Mouse (Mus musculus) forebrain, embryonic 10.5 days (tissue): ENCODE measurements around the gene Ipp. TPM values are rescaled to one million over a fixed set of nuclear protein-coding genes. Genes with fewer than 3 reads are reported as not detected.

Experiments
- DNase-seq: peaks from one replicate; pipeline ENCODE4 v3.0.0-alpha.2; 2017; ENCODE audit warnings: low spot score; ENCODE audit errors: extremely low spot score
- H3K27ac ChIP-seq: fragments of 300-500 bp; sonication (generic); 2 replicates; pipeline ENCODE4 v1.5.1; 2016; ENCODE audit warnings: mild to moderate bottlenecking
- H3K27me3 ChIP-seq: fragments of 300-500 bp; sonication (generic); 2 replicates; pipeline ENCODE4 v1.6.1; 2016; ENCODE audit warnings: mild to moderate bottlenecking; ENCODE audit not compliant: poor library complexity, severe bottlenecking
- H3K36me3 ChIP-seq: fragments of 300-500 bp; sonication (generic); replicated peaks from 2 replicates; pipeline ENCODE4 v1.6.1; 2016; ENCODE audit warnings: mild to moderate bottlenecking, moderate library complexity
- H3K4me1 ChIP-seq: fragments of 300-500 bp; sonication (generic); 2 replicates; pipeline ENCODE4 v1.6.1; 2016
- H3K4me3 ChIP-seq: fragments of 300-500 bp; sonication (generic); 2 replicates; pipeline ENCODE4 v1.5.1; 2016; ENCODE audit warnings: mild to moderate bottlenecking, moderate library complexity
- H3K9me3 ChIP-seq: fragments of 300-500 bp; sonication (generic); 2 replicates; pipeline ENCODE4 v1.6.1; 2016; ENCODE audit warnings: mild to moderate bottlenecking, moderate library complexity
- WGBS: fragments of 180-500 bp; shearing (Covaris S2); methylation state at CpG from one replicate; pipeline ENCODE4 v1.1.7; 2016; 5-methylcytosine and 5-hydroxymethylcytosine counted together
- polyA plus RNA-seq: library from polyadenylated mRNA; unstranded; fragments of >200 nt; fragmentation: Nextera tagmentation; extraction: Ambion mirVana; gene quantifications from 2 replicates; pipeline ENCODE4 v1.2.1, GENCODE M21; 2016

The Ipp gene
- polyA plus RNA-seq, result 19.7 and 22.9 TPM in 2 replicates

DNA sequence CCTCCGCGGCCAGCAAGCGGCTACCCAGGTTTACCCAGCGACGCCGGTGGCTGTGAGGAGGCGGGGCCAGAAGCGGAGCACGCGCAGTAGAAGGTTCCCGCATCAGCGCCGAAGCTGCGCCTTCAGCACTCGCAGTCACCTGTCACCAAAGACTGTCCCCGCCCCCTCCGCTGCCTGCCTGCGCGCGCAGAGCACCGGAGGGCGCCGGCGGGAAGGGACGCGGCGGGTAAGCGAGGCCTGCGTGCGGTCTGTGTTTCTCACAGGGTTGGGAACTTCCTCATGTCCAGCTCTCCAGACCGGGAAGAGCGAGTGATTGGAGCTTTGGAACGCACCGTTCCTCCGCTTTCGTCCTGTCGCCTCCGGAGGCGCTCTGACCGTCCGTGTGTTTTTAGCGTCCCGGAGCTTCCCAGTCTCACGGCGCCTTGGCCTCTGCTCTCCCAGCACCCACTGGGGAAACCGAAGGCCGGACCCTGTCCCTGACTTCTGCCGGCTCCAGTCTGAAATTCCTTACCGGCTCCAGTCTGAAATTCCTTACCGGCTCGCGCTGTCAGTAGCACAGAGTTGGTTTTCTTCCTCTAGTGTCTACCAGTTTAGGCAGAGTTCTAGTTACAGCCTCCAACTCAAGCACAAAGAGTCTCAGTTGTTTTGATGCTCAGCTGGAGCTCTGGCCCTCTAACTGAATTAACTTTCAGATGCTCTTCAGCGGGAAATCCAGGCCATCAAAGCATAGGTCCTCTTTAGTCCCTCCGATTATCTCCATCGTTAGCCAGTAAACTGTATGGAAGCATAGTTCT, at the start of gene Ipp:
TSS of gene Ipp (plus strand) at position 125 of the 794 bp plus-strand sequence.
- peak; percentile 93 for DNase-seq
- peaks cover 17% of the 10 kb centered on the region for H3K4me1 ChIP-seq
- peak within 1 kb of the TSS; percentile 94 for H3K27ac ChIP-seq
- peaks cover 18% of the 10 kb centered on the region for H3K36me3 ChIP-seq
- H3K4me3 ChIP-seq, result peak within 1 kb of the TSS; percentile 61
- H3K27me3 ChIP-seq, result no peaks in the 10 kb centered on the region
- H3K9me3 ChIP-seq, result no peaks in the 10 kb centered on the region
- under 1% methylated on average over 55 of the region's 55 CpGs for WGBS

DNA sequence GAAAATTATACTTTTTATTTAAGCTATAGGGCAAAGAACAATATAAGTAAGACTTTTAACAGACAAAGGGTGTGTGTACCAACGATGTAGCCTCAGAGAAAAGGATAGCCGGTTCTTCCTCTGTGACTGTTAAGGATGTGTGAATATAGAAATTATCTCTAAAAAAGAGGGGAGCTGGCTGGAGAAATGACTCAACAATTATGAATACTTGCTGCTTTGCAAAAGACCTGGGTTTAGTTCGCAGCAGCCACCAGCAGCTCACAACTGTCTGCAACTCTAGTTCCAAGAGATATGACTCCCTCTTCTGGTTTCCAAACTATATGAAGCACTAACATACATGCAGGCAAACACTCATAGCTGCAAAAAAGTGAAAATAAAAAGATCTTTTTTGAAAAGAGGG, 45.4 kb upstream of the Ipp start:
- Histone ChIP-seq H3K9me3 (no peaks in the 10 kb centered on the region), H3K36me3 (no peaks in the 10 kb centered on the region), H3K27ac (no peak overlapping the region), H3K4me3 (peak overlapping the region; percentile 97; the same call in 1 of the 2 replicates), H3K4me1 (peaks cover 27% of the 10 kb centered on the region), H3K27me3 (no peaks in the 10 kb centered on the region)
- WGBS, result 97% methylated on average over 3 of the region's 3 CpGs
- no peak for DNase-seq

DNA sequence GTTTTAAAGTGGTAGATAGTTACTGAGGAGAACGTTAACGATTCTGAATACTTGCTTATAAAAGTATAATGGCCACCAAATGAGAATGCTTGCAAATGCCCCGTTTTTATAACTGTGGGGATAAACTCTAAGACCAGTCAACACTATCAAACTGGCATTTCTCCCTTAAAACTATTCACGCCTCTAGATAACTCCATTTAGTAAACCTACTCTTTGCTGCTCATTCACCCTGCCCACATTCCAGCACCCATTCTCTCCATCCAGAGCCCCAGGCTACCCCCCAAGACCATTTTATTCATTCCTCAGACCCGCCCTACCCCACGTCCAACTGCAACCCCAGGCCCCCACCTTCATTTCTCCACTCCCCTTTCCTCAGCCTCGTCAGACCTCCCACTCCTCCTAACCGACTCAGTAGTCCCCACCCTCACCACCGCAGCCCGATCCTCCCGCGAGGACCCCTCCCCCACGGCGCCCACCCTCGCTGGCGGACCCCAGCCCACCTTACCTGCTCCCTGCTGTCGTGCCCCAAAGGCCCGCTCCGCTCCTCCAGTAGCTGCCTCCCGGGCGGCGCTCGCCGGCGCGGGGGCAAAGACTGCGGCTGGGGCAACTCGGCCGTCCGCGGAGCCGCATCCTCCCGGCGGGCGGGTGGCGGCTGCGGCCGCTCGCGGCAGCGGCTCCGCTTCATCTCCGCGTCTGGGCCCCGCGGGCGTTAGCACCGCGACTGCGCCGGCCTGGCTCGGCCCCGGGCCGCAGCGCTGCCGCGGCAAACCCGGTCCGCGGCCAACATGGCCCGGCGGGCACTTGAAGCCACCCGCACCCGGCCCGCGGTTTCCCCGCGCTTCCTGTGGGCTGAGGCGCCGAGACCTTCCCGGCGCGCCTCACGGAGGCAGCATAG, 43.9 kb upstream of the Ipp start:
- peak; percentile 68 for DNase-seq
- Histone ChIP-seq H3K4me1 (peaks cover 27% of the 10 kb centered on the region), H3K27ac (peak overlapping the region; percentile 96), H3K4me3 (peak overlapping the region; percentile 97), H3K27me3 (no peaks in the 10 kb centered on the region), H3K36me3 (no peaks in the 10 kb centered on the region), H3K9me3 (no peaks in the 10 kb centered on the region)
- WGBS, result 1% methylated on average over 74 of the region's 74 CpGs

GRCm38 (mm10) chr4:116464126-116464981, 43.0 kb upstream of the Ipp start, which contains the start of gene Mast2:
Gene Mast2 (minus strand): TSS chr4:116464183.
- H3K36me3 ChIP-seq, result no peaks in the 10 kb centered on the region
- 4% methylated on average over 68 of the region's 68 CpGs for WGBS
- peaks cover 27% of the 10 kb centered on the region for H3K4me1 ChIP-seq

GRCm38 (mm10) chr4:116481322-116481721, 26.0 kb upstream of the Ipp start:
- Histone ChIP-seq H3K27me3 (no peaks in the 10 kb centered on the region), H3K4me3 (no peak overlapping the region), H3K4me1 (no peaks in the 10 kb centered on the region), H3K27ac (no peak overlapping the region), H3K36me3 (no peaks in the 10 kb centered on the region), H3K9me3 (no peaks in the 10 kb centered on the region)
- DNase-seq, result no peak
- WGBS, result 76% methylated on average over 2 of the region's 2 CpGs

More at GRCm38 (mm10) chr4:116464126-116464981, 43.0 kb upstream of the Ipp start, which contains the start of gene Mast2:
- peak; percentile 72 for DNase-seq
- Histone ChIP-seq H3K4me3 (peak within 1 kb of the TSS; percentile 97), H3K27me3 (no peaks in the 10 kb centered on the region), H3K9me3 (no peaks in the 10 kb centered on the region), H3K27ac (peak within 1 kb of the TSS; percentile 96)

DNA sequence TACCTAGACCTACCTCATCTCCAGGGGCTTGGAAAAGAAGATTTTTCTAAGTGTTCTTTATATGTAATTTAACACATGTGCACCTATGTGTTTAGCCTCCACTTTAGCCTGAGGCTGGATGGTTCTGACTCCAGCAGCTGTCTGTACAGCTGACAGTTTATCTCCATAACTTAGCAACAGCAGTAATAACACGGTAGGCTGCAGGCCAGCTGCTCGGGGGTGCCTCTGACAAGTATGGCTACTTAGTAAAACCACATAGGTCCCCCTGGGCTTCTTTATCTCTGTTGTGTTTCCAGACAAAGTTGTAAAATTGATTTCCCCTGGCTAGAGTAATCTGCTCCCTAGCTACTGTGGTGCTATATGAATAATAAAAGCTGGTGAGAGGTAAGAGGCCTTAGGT, 23.9 kb upstream of the Ipp start:
- no peak overlapping the region for H3K4me3 ChIP-seq
- no peaks in the 10 kb centered on the region for H3K36me3 ChIP-seq
- H3K27me3 ChIP-seq, result no peaks in the 10 kb centered on the region
- no peak overlapping the region for H3K27ac ChIP-seq
- no peaks in the 10 kb centered on the region for H3K4me1 ChIP-seq
- DNase-seq, result no peak
- H3K9me3 ChIP-seq, result no peaks in the 10 kb centered on the region
- WGBS, result 65% methylated on average over 2 of the region's 2 CpGs

- no peak for DNase-seq
- Histone ChIP-seq H3K36me3 (no peaks in the 10 kb centered on the region), H3K4me1 (no peaks in the 10 kb centered on the region), H3K27ac (no peak overlapping the region), H3K4me3 (no peak overlapping the region), H3K9me3 (no peaks in the 10 kb centered on the region), H3K27me3 (no peaks in the 10 kb centered on the region)
- WGBS, result 81% methylated on average over 2 of the region's 2 CpGs
Observed at GRCm38 (mm10) chr4:116491119-116491536, 16.2 kb upstream of the Ipp start.

- Histone ChIP-seq H3K36me3 (no peaks in the 10 kb centered on the region), H3K4me1 (no peaks in the 10 kb centered on the region), H3K4me3 (no peak overlapping the region), H3K27ac (no peak overlapping the region), H3K27me3 (no peaks in the 10 kb centered on the region), H3K9me3 (no peaks in the 10 kb centered on the region)
- 91% methylated on average over 2 of the region's 2 CpGs for WGBS
- DNase-seq, result no peak
Observed at GRCm38 (mm10) chr4:116491886-116492285, 15.5 kb upstream of the Ipp start.

DNA sequence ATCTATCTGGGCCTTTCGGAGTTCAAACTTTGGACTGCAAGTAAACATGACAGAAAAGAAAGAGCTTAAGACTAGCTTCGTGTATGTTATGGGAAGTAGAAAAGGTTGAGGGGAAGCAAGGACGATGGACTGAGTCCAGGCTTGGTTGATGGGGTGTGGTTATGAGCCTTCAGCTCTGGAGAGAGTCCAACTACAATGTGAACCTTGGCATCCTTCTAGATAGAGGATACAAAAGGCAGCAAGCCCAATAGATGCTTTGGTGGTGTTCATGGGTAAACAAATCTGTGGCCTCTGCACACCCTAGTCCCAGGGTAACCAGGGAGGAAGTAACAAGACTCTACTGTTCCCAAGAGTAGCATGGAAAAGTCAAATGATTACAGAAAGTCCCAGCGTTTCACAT, 14.9 kb upstream of the Ipp start:
- H3K27me3 ChIP-seq, result no peaks in the 10 kb centered on the region
- no peak overlapping the region for H3K27ac ChIP-seq
- no peaks in the 10 kb centered on the region for H3K36me3 ChIP-seq
- DNase-seq, result no peak
- 80% methylated on average over 4 of the region's 4 CpGs for WGBS
- no peak overlapping the region for H3K4me3 ChIP-seq
- no peaks in the 10 kb centered on the region for H3K9me3 ChIP-seq
- H3K4me1 ChIP-seq, result no peaks in the 10 kb centered on the region

DNA sequence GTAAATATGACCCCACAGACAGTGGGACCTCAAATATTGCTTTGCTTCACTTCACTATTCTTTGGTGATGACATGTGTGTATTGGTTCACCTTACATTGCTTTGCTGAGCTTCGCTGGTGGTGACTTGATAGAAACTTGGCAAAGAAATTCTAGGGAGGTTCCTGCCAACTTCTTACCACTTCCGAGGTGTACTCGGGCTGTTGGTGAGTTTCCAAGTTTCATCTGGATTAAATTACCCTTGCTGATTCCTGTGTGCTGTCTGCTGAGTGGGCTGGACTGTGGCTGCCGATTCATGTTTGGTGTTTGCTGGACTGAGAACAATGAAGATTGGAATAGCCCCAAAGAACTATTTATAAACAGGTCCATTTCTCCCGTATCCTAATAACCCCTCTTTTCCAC, 13.7 kb upstream of the Ipp start:
- Histone ChIP-seq H3K27ac (no peak overlapping the region), H3K27me3 (no peaks in the 10 kb centered on the region), H3K4me1 (no peaks in the 10 kb centered on the region), H3K9me3 (no peaks in the 10 kb centered on the region), H3K36me3 (no peaks in the 10 kb centered on the region), H3K4me3 (no peak overlapping the region)
- 83% methylated on average over 5 of the region's 5 CpGs for WGBS
- no peak for DNase-seq

DNA sequence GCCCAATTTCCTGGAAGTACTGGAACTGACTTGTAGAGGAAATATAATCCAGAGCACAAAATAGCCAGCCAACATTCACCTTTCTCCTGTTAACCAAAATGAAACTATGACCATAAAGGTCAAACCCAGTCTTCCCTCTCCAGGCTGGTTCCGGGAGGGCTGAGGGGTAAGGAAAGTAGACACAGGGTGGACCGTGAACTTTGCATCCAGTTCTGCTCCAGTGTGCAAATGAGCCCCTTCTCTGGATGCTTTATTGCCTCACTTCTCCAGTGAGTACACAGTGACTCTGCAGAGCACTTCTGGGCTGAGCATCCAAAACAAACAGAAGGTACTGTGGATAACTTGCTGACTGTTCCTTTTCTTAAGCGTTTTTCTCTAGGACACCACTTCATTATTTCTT, 7.4 kb upstream of the Ipp start:
- H3K27ac ChIP-seq, result no peak overlapping the region
- no peaks in the 10 kb centered on the region for H3K9me3 ChIP-seq
- H3K36me3 ChIP-seq, result no peaks in the 10 kb centered on the region
- H3K4me1 ChIP-seq, result no peaks in the 10 kb centered on the region
- H3K4me3 ChIP-seq, result no peak overlapping the region
- 85% methylated on average over 3 of the region's 3 CpGs for WGBS
- no peaks in the 10 kb centered on the region for H3K27me3 ChIP-seq
- no peak for DNase-seq

- Histone ChIP-seq H3K9me3 (no peaks in the 10 kb centered on the region), H3K36me3 (peaks cover 12% of the 10 kb centered on the region), H3K27me3 (no peaks in the 10 kb centered on the region), H3K27ac (peak overlapping the region; percentile 94), H3K4me3 (peak overlapping the region; percentile 61), H3K4me1 (peaks cover 17% of the 10 kb centered on the region)
- DNase-seq, result peak; percentile 26
- 24% methylated on average over 11 of the region's 11 CpGs for WGBS
Observed at GRCm38 (mm10) chr4:116506886-116507424, 394 bp upstream of the Ipp start.
